Mouse (Mus musculus) thymus, adult 2 months (tissue): ENCODE results near the gene Zfp819. TPM values are rescaled to one million over a fixed set of nuclear protein-coding genes. Genes with fewer than 3 reads are reported as not detected.

ENCODE experiments used
- DNase-seq: peaks from one replicate; pipeline ENCODE4 v3.0.0; 2021
- H3K27ac ChIP-seq: fragments of 200-500 bp; 2 replicates; pipeline ENCODE4 v1.5.1; 2012; ENCODE audit warnings: low read length, control low read depth; ENCODE audit not compliant: control insufficient read depth, insufficient read depth
- H3K27me3 ChIP-seq: fragments of 200-500 bp; 2 replicates; pipeline ENCODE4 v1.6.1; 2012; ENCODE audit warnings: mild to moderate bottlenecking, low read length, moderate library complexity, mixed read lengths; ENCODE audit not compliant: control insufficient read depth, insufficient read depth
- H3K36me3 ChIP-seq: fragments of 200-500 bp; 2 replicates; pipeline ENCODE4 v1.6.1; 2012; ENCODE audit warnings: mild to moderate bottlenecking, low read length, moderate library complexity; ENCODE audit not compliant: control insufficient read depth, insufficient read depth
- H3K4me1 ChIP-seq: fragments of 200-500 bp; replicated peaks from 2 replicates; pipeline ENCODE4 v1.6.1; 2012; ENCODE audit warnings: low read length; ENCODE audit not compliant: control insufficient read depth, insufficient read depth
- H3K4me3 ChIP-seq: fragments of 200-500 bp; 2 replicates; pipeline ENCODE4 v1.5.1; 2012; ENCODE audit warnings: mild to moderate bottlenecking, low read length, control low read depth, moderate library complexity; ENCODE audit not compliant: control insufficient read depth, insufficient read depth
- CTCF ChIP-seq: fragments of 200-500 bp; IDR thresholded peaks from 2 replicates; pipeline ENCODE4 v1.5.1; 2012; ENCODE audit warnings: mild to moderate bottlenecking, control low read depth, low read length, moderate library complexity, borderline replicate concordance; ENCODE audit not compliant: control insufficient read depth, poor library complexity, insufficient read depth; ENCODE audit errors: extremely low read depth
- POLR2A ChIP-seq: fragments of 200-500 bp; IDR thresholded peaks from 2 replicates; pipeline ENCODE4 v1.6.1; 2012; ENCODE audit warnings: mild to moderate bottlenecking, low read length, control low read depth, moderate library complexity; ENCODE audit not compliant: control insufficient read depth, poor library complexity, insufficient read depth; ENCODE audit errors: extremely low read depth
- WGBS: fragments of 180-500 bp; shearing (Covaris S2); methylation state at CpG from one replicate; pipeline ENCODE4 v1.1.7; 2018; 5-methylcytosine and 5-hydroxymethylcytosine counted together
- polyA plus RNA-seq: library from polyadenylated mRNA; depleted of rRNA; stranded (reverse); fragments of >200 nt; gene quantifications from 2 replicates; pipeline ENCODE4 v1.2.3, GENCODE M21; 2012

Zfp819 gene
- polyA plus RNA-seq, 1 experiment: 0.07 TPM

GRCm38 (mm10) chr7:43580526-43580925 lies 26.4 kb upstream of the Zfp819 start:
- WGBS: 83% methylated on average over 5 of the region's 5 CpGs
- Histone ChIP-seq H3K4me3 (no peak overlapping the region), H3K4me1 (peaks cover 6% of the 10 kb centered on the region), H3K27ac (no peak overlapping the region), H3K36me3 (peaks cover under 1% of the 10 kb centered on the region), H3K27me3 (no peaks in the 10 kb centered on the region)
- DNase-seq: no peak
- no peak for TF ChIP-seq CTCF
- no peak for TF ChIP-seq POLR2A

- H3K27me3 ChIP-seq: no peaks in the 10 kb centered on the region
- no peak overlapping the region for H3K4me3 ChIP-seq
- H3K4me1 ChIP-seq: peaks cover 6% of the 10 kb centered on the region
- 94% methylated on average over 5 of the region's 5 CpGs for WGBS
- TF ChIP-seq CTCF (no peak), POLR2A (no peak)
- H3K36me3 ChIP-seq: peaks cover 35% of the 10 kb centered on the region
- no peak for DNase-seq
- H3K27ac ChIP-seq: no peak overlapping the region
Observed at GRCm38 (mm10) chr7:43584790-43585189, 22.2 kb upstream of the Zfp819 start.

GRCm38 (mm10) chr7:43601884-43602283 lies 5.1 kb upstream of the Zfp819 start:
- H3K27ac ChIP-seq: no peak overlapping the region

GRCm38 (mm10) chr7:43607743-43608287 lies 846 bp downstream of the Zfp819 start:
- Histone ChIP-seq H3K27me3 (no peaks in the 10 kb centered on the region), H3K36me3 (no peaks in the 10 kb centered on the region), H3K27ac (no peak overlapping the region), H3K4me1 (peaks cover 4% of the 10 kb centered on the region; the same call in 1 of the 2 replicates), H3K4me3 (no peak overlapping the region)
- 43% methylated on average over 5 of the region's 5 CpGs for WGBS
- DNase-seq: no peak
- TF ChIP-seq CTCF (no peak), POLR2A (no peak)

More at GRCm38 (mm10) chr7:43601884-43602283, 5.1 kb upstream of the Zfp819 start:
- 84% methylated on average over 5 of the region's 5 CpGs for WGBS
- no peak overlapping the region for H3K4me3 ChIP-seq
- no peaks in the 10 kb centered on the region for H3K36me3 ChIP-seq
- no peak for DNase-seq
- no peaks in the 10 kb centered on the region for H3K27me3 ChIP-seq
- TF ChIP-seq POLR2A: no peak
- TF ChIP-seq CTCF: no peak
- peaks cover under 1% of the 10 kb centered on the region; the same call in 1 of the 2 replicates for H3K4me1 ChIP-seq

GRCm38 (mm10) chr7:43608316-43608824 lies 1.4 kb downstream of the Zfp819 start:
- WGBS: 65% methylated on average over 7 of the region's 7 CpGs
- DNase-seq: no peak
- H3K27me3 ChIP-seq: no peaks in the 10 kb centered on the region
- H3K36me3 ChIP-seq: no peaks in the 10 kb centered on the region
- no peak overlapping the region for H3K27ac ChIP-seq
- H3K4me1 ChIP-seq: peaks cover 4% of the 10 kb centered on the region; the same call in 1 of the 2 replicates
- TF ChIP-seq CTCF (no peak), POLR2A (no peak)
- no peak overlapping the region for H3K4me3 ChIP-seq

- H3K27me3 ChIP-seq: no peaks in the 10 kb centered on the region
- H3K4me1 ChIP-seq: no peaks in the 10 kb centered on the region
- 96% methylated on average over 14 of the region's 14 CpGs for WGBS
- no peak overlapping the region for H3K4me3 ChIP-seq
- no peak for TF ChIP-seq POLR2A
- no peak for TF ChIP-seq CTCF
- no peak overlapping the region for H3K27ac ChIP-seq
- no peak for DNase-seq
- H3K36me3 ChIP-seq: no peaks in the 10 kb centered on the region
Observed at GRCm38 (mm10) chr7:43613816-43614551, 7.0 kb downstream of the Zfp819 start.

GRCm38 (mm10) chr7:43622927-43623326 lies 16.0 kb downstream of the Zfp819 start:
- Histone ChIP-seq H3K36me3 (no peaks in the 10 kb centered on the region), H3K4me3 (no peak overlapping the region), H3K4me1 (no peaks in the 10 kb centered on the region; the same call in 1 of the 2 replicates), H3K27ac (no peak overlapping the region), H3K27me3 (no peaks in the 10 kb centered on the region)
- no peak for TF ChIP-seq POLR2A
- no peak for TF ChIP-seq CTCF
- 57% methylated on average over 7 of the region's 7 CpGs for WGBS
- no peak for DNase-seq
